Mouse (Mus musculus): ENCODE measurements around the gene Tnnt2. TPM values are rescaled to one million over a fixed set of nuclear protein-coding genes. Genes with fewer than 3 reads are reported as not detected.

The Tnnt2 gene
- polyA plus RNA-seq, 1 experiment = not detected

DNA sequence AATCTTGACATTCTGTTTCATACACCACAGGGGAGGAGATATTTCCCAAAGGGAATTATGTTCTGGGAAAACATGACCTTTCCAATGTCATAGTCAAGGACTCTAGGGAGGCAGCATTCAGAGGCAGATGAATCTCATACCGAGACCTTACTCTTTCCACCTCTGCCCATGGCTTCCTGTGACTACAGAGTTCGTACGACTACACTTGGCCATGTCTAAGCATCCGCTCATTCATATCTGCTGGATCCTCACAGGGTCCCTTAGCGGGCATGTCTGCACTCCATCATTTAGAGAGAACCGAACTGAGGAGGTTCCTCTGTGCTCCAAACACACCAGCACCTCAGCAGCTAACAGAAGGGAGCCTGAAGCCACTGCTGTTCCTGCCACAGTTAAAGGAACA lies 2.9 kb downstream of the Tnnt2 start:
- Histone ChIP-seq H3K4me1 (ENCODE audit: control insufficient read depth, insufficient read depth, low read length) (no peaks in the 10 kb centered on the region), H3K27ac (ENCODE audit: insufficient read depth, low read depth, low read length) (no peak overlapping the region), H3K4me3 (ENCODE audit: insufficient read depth, low read length) (no peak overlapping the region)
- no peak for TF ChIP-seq POLR2A (IDR thresholded peaks at IDR 0.05; ENCODE audit: borderline replicate concordance, low read depth, low read length)
- no peak for TF ChIP-seq CTCF (IDR thresholded peaks at IDR 0.05; ENCODE audit: low read depth, low read length)

DNA sequence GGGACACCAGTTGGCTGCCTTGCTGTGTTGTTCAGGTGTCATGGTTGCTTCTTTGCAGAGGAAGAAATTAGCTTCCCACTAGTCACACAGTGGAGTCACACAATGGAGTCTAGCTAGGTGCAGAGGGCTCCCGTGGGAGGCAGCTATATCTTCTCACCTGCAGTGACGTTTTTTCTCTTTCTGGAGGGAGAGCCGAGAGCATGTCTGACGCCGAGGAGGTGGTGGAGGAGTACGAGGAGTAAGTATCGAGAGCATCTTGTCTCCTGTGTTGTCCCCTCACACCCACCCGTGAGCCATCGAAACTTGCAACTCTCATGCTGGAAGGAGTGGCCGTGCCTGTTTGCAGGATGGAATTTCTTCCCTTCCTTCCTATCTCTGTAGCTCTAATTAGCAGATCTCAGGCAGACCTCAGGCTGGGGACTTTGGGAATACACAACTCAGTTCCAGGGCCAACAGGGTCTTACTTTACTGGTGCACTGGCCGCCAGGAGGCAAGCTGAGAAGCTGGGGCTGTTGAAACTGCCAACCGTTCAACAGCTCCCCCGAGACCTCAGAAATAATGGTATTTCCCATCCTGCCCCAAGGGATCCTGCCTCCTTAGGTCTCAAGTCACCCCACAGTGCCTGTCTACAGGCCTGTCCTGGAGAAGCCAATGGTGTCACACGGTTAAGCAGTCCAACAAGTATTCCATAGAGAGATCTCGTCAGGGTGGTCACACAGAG lies 4.7 kb downstream of the Tnnt2 start:
- Histone ChIP-seq H3K4me3 (ENCODE audit: insufficient read depth, low read length) (no peak overlapping the region), H3K27ac (ENCODE audit: insufficient read depth, low read depth, low read length) (no peak overlapping the region), H3K4me1 (ENCODE audit: control insufficient read depth, insufficient read depth, low read length) (no peaks in the 10 kb centered on the region)
- TF ChIP-seq CTCF (IDR thresholded peaks at IDR 0.05; ENCODE audit: low read depth, low read length) = no peak

DNA sequence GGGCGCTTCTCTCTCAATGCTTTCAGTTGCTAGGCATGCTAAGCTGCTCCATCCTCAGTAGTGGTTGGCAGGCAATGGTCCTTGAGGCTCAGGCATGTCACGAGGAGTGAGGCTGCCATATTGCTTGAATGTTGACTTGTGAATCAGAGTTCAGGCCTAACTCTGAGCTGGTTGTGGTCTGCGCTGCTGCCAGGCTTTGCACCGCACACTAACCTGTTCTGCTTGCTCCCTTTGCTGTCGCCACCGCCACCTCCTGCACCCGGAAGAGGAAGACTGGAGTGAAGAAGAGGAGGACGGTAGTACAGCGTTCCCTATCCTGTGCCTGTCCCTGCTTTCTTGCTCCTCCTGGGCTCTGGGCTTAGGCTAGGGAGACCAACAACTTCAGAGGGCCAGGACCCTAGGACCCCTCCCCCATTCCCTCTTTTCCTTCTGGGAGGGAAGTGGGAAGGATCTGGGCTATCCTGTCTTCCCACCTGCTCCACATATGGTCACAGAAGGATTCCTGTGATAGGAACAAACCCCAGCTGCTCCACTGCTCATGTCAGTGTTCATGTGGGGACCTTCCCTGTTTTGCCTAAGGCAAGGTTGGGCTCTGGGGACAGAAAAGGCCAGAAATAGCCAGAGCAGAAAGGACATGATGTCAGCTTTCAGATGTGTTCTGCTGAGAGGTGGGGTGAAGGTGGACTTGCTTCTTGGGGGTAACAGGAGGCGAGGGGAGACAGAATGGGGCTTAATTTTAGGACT lies 7.5 kb downstream of the Tnnt2 start:
- H3K4me3 ChIP-seq (ENCODE audit: insufficient read depth, low read length) = no peak overlapping the region
- no peak overlapping the region for H3K27ac ChIP-seq (ENCODE audit: insufficient read depth, low read depth, low read length)
- no peak for TF ChIP-seq CTCF (IDR thresholded peaks at IDR 0.05; ENCODE audit: low read depth, low read length)
- TF ChIP-seq POLR2A (IDR thresholded peaks at IDR 0.05; ENCODE audit: borderline replicate concordance, low read depth, low read length) = no peak
- no peaks in the 10 kb centered on the region for H3K4me1 ChIP-seq (ENCODE audit: control insufficient read depth, insufficient read depth, low read length)

DNA sequence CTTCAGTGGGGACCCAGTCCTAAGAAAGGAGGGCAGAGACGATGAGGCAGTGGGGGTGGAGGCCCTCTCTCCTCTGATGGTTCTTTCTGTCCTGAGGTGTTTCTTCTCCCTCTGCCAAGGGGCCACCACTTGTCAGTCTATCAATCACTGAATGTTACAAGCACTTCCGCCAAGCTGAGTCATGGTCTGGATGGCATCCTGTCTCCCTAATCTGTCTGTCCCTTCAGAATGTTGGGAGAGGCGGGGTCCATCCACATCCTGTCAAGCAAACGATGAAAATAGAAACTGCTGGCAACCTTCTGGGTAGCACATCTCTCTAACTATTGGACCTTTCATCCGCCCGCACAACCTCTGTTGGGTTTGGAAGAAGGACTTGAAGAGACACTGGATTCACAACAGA lies 8.3 kb downstream of the Tnnt2 start:
- Histone ChIP-seq H3K4me1 (ENCODE audit: control insufficient read depth, insufficient read depth, low read length) (no peaks in the 10 kb centered on the region), H3K4me3 (ENCODE audit: insufficient read depth, low read length) (no peak overlapping the region), H3K27ac (ENCODE audit: insufficient read depth, low read depth, low read length) (no peak overlapping the region)
- TF ChIP-seq POLR2A (IDR thresholded peaks at IDR 0.05; ENCODE audit: borderline replicate concordance, low read depth, low read length) (no peak), CTCF (IDR thresholded peaks at IDR 0.05; ENCODE audit: low read depth, low read length) (no peak)

DNA sequence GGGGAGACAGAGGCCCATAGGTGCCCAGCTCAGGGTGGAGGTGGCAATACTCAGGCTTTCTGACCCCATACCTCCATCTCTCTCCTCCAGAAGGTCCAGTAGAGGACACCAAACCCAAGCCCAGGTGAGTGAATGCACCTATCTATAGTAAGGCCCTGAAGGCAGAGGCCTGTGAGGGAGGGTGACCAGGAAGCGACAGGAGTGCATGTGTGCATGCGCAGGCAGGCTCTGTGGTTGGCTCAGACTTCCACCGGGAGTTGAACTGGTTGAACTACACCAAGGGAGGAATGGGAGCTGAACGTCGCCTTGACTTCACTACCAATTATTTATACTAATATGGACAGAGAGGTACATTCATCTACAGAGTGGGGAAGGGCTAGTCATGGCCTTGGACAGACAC lies 10.5 kb downstream of the Tnnt2 start:
- TF ChIP-seq CTCF (IDR thresholded peaks at IDR 0.05; ENCODE audit: low read depth, low read length) = no peak
- TF ChIP-seq POLR2A (IDR thresholded peaks at IDR 0.05; ENCODE audit: borderline replicate concordance, low read depth, low read length) = no peak
- no peak overlapping the region for H3K4me3 ChIP-seq (ENCODE audit: insufficient read depth, low read length)
- no peaks in the 10 kb centered on the region for H3K4me1 ChIP-seq (ENCODE audit: control insufficient read depth, insufficient read depth, low read length)
- no peak overlapping the region for H3K27ac ChIP-seq (ENCODE audit: insufficient read depth, low read depth, low read length)

DNA sequence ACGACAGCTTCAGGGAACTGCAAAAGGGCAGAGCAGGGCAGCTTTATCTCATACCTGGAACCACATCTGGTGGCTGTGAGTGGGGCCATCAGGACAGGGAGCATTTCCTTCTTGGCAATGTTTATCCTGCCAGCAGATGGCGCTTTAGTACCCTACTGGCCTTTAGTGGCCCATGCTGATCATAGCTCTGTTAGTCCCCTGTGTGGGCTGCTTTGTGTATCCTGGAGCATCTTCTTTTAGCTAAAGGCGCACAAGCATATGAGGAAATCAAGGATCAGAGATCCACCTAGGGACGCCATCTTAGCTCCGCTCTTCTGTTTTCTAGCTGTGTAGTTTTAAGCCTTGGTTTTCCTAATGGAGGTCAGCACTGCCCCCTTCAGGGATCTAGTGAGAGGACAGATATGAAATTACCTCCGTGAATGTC lies 11.0 kb downstream of the Tnnt2 start:
- TF ChIP-seq CTCF (IDR thresholded peaks at IDR 0.05; ENCODE audit: low read depth, low read length) (peak; percentile 89), POLR2A (IDR thresholded peaks at IDR 0.05; ENCODE audit: borderline replicate concordance, low read depth, low read length) (no peak)
- Histone ChIP-seq H3K4me1 (ENCODE audit: control insufficient read depth, insufficient read depth, low read length) (no peaks in the 10 kb centered on the region), H3K27ac (ENCODE audit: insufficient read depth, low read depth, low read length) (no peak overlapping the region), H3K4me3 (ENCODE audit: insufficient read depth, low read length) (no peak overlapping the region)

DNA sequence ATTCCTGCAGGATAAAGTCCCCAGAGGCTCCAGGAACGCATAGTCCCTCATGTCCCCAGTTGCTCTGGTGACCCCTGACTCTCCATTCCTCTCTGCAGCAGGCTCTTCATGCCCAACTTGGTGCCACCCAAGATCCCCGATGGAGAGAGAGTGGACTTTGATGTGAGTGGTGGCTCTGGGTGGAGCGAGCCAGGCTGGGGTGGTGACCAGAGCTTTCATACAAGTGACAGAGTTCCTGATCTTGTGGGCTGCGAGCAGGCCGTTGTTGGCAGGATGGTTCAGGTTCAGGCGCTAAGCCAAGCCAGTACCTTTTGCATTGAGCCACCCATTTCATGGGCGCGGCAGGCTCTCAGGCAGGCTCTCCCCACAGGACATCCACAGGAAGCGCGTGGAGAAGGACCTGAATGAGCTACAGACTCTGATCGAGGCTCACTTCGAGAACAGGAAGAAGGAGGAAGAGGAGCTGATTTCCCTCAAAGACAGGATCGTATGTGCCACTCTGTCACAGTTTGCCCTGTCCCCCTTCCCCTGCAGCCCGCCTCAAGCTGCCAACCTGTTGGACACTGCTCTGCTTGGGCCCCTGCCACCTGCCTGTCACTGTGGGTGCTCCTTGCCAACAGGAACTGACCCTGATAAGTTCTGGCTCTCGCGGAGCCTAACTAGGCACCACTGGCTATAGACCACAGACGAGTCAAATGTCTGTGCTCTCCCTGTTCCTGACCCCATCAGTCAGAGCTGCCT lies 11.6 kb downstream of the Tnnt2 start:
- no peak overlapping the region for H3K4me3 ChIP-seq (ENCODE audit: insufficient read depth, low read length)
- H3K4me1 ChIP-seq (ENCODE audit: control insufficient read depth, insufficient read depth, low read length) = peaks cover 3% of the 10 kb centered on the region; the same call in 1 of the 2 replicates
- no peak for TF ChIP-seq CTCF (IDR thresholded peaks at IDR 0.05; ENCODE audit: low read depth, low read length)
- TF ChIP-seq POLR2A (IDR thresholded peaks at IDR 0.05; ENCODE audit: borderline replicate concordance, low read depth, low read length) = no peak
- H3K27ac ChIP-seq (ENCODE audit: insufficient read depth, low read depth, low read length) = no peak overlapping the region

DNA sequence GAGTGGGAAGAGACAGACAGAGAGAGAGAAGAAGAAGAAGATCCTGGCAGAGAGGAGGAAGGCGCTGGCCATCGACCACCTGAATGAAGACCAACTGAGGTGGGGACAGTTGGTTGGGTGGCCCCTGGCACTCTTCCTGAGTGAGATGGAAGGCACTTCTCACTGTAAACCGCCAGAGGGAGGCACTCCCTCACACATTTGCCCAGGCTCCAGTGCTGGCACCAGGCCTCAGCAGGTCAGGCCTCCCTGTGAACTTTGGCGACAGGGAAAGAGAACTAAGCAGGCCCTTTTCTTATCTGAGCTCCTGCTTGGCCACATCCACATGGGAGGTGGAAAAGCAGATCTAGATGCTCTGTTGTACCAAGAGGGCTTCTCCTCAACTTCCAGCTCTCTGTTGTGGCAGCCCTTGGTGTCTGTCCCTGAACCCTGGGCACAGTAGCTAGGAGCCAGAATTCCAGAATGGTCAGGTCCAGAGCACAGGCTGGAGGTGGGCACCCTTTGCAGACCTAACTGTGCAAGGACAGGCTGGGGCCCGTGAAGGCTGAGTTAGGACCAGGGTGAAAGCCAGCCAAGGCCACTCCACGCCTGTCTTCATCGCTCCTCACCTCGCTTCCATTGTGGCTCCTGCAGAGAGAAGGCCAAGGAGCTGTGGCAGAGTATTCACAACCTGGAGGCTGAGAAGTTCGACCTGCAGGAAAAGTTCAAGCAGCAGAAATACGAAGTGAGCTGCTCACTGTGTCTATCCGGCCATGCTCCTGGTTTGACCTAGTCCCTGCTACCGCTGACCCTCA lies 14.8 kb downstream of the Tnnt2 start:
- no peak for TF ChIP-seq POLR2A (IDR thresholded peaks at IDR 0.05; ENCODE audit: borderline replicate concordance, low read depth, low read length)
- no peak for TF ChIP-seq CTCF (IDR thresholded peaks at IDR 0.05; ENCODE audit: low read depth, low read length)
- peaks cover 3% of the 10 kb centered on the region; the same call in 1 of the 2 replicates for H3K4me1 ChIP-seq (ENCODE audit: control insufficient read depth, insufficient read depth, low read length)

DNA sequence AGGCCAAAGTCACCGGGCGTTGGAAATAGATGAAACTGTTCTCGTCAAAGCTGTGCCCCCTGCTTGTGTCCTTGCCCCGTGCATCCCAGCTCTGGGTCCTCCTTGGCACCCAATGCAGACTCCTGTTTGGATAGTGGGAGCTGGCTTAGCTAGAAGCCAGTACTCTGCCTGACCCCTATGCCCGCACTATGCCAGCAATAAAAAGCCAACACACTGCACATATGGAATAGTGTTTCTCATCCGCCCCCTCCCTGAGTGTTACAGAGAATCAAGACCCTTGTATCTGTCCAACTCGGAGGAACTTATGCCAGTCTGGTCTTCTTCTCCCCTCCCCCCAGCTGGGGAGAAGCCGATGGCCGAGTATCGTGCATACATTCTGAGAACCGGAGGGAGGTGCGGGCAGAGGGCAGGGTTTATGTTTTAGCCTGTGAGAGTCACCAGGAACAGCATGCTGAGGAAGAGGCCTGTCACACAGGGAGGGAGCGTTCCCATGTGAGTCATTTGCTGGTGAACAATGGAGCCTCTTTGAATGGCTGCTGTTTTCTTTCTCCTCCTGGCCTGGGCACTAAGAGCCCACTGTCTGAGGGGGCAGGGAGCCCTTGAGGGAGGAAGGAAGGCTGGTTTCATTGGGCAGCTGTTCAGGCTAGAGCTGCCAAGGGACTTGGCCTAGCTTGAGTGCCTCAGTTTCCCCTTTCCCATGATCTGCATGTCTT lies 16.0 kb downstream of the Tnnt2 start:
- Histone ChIP-seq H3K27ac (ENCODE audit: insufficient read depth, low read depth, low read length) (no peak overlapping the region), H3K4me1 (ENCODE audit: control insufficient read depth, insufficient read depth, low read length) (peaks cover 3% of the 10 kb centered on the region; the same call in 1 of the 2 replicates), H3K4me3 (ENCODE audit: insufficient read depth, low read length) (no peak overlapping the region)
- TF ChIP-seq POLR2A (IDR thresholded peaks at IDR 0.05; ENCODE audit: borderline replicate concordance, low read depth, low read length) (no peak), CTCF (IDR thresholded peaks at IDR 0.05; ENCODE audit: low read depth, low read length) (no peak)

More for the DNA sequence above, 14.8 kb downstream of the Tnnt2 start:
- no peak overlapping the region for H3K27ac ChIP-seq (ENCODE audit: insufficient read depth, low read depth, low read length)
- H3K4me3 ChIP-seq (ENCODE audit: insufficient read depth, low read length) = no peak overlapping the region
